Mouse (Mus musculus) WW6 (cell line): ENCODE measurements around the gene Pla1a.
"Not testable (repeated sequence)": the region's sequence is repeated elsewhere in the genome, so short reads cannot be mapped to it uniquely, and the experiment has no call there.

Experiments
- DNase-seq: peaks from one replicate; pipeline ENCODE4 v3.0.0-alpha.2; 2013; ENCODE audit warnings: low read depth, low spot score

Pla1a gene

GRCm38 (mm10) chr16:38458600-38459280 is 25.8 kb upstream of the Pla1a start:
- no peak for DNase-seq

DNA sequence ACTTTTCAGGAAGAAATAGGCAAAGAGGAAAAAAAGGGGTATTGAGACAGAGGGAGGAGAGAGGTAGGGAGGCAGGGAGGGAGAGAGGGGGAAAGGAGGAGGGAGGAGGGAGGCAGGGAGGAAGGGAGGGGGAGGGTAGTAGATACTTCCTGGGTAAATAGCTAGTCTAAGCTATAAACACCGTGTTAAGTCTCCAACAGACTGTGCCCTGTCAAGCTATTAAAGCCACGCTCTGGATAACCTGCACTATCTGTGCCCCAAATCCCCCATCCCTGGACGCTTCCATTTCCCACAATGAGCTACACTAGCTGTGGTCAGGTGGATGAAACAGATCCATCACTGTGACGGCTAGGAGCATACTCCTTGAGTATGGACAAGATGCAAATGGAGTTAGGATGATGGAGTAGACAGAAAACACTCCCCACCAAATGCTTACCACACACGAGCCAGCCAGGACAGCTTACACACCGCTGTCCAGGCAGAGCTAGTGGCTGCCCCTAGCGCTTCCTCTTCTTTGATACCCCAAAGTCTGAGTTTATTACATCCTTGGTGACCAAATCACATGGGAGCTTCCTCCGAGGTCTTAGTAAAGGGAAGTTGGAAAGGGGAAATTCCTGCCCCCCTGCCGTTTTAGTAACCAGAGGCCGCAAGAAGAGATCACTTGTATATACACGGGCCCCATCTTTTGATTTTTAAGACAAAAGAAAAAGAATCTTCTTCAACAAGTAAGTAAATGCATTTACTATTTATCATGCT is 24.0 kb upstream of the Pla1a start:
- no peak for DNase-seq

GRCm38 (mm10) chr16:38455511-38456418 is 22.8 kb upstream of the Pla1a start, which contains the start of gene Cd80:
Gene Cd80 (plus strand): TSS chr16:38455561.
- DNase-seq: no peak

DNA sequence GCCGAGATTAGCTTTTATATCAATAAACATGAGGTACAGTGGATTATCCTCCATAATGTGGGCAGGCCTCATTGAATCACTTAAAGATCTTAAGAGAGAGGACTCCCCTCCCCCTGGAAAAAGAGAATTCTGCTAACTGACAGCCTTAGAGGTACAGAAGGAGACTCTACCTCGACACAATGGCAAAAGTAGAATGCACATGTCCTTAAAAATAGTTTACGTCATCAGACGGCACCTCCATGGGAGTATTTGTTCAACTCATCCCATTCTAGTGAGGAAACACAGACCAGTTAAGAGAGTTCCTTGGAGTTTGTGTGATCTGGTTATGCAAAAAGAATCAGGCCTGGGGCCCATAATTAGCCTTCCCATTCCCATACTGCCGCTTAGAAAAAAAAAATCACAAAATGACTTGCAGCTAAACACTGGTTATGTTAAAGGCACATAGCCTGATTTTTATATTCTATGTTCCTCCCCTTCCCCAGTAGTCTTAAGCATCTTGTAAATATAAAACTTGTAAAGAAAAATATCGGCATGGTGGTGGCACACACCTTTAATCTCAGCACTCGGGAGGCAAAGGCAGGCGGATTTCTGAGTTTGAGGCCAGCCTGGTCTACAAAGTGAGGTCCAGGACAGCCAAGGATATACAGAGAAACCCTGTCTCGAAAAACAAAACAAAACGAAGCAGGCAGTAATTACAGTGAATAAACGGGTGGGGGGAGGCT is 21.7 kb upstream of the Pla1a start:
- no peak for DNase-seq

GRCm38 (mm10) chr16:38453952-38454351 is 21.0 kb upstream of the Pla1a start:
- DNase-seq: no peak

GRCm38 (mm10) chr16:38453203-38453553 is 20.2 kb upstream of the Pla1a start:
- DNase-seq: no peak

GRCm38 (mm10) chr16:38452442-38453202 is 19.7 kb upstream of the Pla1a start, which contains the start of gene Adprh:
Gene Adprh (minus strand): TSS chr16:38452703.
- DNase-seq: no peak

- no peak for DNase-seq
Measured at GRCm38 (mm10) chr16:38451421-38452205, 18.7 kb upstream of the Pla1a start.

GRCm38 (mm10) chr16:38450707-38451106 is 17.8 kb upstream of the Pla1a start:
- DNase-seq: no peak

- DNase-seq: no peak
Measured at GRCm38 (mm10) chr16:38448458-38448857, 15.5 kb upstream of the Pla1a start.

GRCm38 (mm10) chr16:38447366-38447765 is 14.4 kb upstream of the Pla1a start:
- no peak for DNase-seq

DNA sequence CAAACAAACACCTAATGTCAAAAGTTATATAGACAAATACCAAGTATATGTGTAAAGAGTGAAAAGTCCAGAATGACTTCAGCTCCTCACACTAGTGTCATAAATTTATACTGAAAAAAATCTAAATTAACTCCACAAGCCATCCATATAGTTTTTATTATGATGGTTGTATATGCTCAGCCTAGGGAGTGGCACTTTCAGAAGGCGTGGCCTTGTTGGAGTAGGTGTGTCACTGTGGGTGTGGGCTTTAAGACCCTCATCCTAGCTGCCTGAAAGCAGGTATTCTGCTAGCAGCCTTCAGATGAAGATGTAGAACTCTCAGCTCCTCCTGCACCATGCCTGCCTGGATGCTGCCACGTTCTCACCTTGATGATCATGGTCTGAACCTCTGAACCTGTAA is 13.2 kb upstream of the Pla1a start:
- not testable (repeated sequence) for DNase-seq

DNA sequence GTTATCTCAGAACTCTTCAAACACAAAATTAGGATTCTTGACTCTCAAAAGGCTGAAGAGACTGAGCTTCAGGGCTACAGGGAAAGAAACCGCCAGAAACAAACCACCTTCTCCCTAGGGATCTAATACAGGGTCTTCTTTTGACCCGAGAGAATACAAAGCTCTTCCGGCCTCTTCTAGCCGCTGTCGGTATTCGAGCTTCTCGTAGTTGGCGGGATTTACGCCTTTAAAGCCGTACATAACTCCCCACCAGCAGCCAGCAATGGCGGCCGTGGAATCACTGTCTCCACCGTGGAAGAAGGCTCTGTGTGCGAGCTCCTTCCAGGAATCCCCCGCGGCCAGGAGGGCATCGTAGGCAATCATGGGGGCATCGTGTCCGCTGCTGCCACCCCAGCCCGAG is 12.6 kb upstream of the Pla1a start:
- no peak for DNase-seq

GRCm38 (mm10) chr16:38445046-38445445 is 12.1 kb upstream of the Pla1a start:
- DNase-seq: no peak

DNA sequence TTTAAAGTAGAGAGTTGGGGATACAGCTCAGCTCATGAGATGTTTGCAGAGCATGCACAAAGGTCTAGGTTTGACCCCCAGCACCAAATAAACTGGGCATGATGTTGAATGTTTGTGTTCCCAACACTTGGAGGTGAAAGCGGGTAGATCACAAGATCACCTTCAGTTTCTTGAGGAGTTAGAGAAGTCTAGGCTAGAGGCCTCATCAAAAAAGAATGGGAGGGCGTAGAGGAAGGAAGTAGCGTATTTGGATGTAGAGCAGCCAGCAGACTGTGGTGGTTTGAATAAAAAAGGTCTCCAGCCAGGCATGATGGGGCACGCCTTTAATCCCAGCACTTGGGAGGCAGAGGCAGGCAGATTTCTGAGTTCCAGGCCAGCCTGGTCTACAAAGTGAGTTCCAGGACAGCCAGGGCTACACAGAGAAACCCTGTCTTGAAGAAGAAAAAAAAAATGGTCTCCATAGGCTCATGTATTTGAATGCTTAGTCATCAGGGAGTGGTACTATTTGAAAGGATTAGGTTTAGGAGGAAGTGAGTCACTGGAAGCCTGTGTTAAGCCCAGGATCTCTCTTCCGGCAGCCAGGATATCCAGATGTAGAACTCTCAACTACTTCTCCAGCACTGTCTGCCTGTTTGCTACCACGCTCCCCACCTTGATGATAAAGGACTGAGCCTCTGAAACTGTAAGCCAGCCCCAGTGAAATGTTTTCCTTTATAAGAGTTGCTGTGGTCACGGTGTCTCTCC is 10.9 kb upstream of the Pla1a start:
- no peak for DNase-seq

- DNase-seq: no peak
Measured at GRCm38 (mm10) chr16:38442216-38442615, 9.3 kb upstream of the Pla1a start.

- no peak for DNase-seq
Measured at GRCm38 (mm10) chr16:38441611-38442010, 8.7 kb upstream of the Pla1a start.

DNA sequence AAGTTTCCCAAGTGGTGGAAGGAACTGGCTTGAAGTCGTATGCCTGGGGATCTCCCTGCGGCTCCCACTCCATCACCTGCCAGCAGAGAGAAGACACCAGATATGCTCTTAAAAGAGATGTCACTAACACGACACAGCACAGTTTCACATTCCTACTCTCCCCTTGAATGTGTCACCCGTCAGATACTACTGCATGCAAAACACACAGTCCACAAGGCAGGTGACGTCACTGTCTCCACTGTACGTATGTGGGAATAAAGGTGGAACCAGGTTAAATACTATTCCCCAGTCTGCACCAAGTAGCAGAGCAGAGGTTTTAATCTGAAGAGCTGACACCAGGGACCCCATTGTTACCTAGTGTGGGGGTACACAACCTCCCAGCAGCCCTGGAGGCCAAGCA is 7.5 kb upstream of the Pla1a start:
- DNase-seq: no peak

DNA sequence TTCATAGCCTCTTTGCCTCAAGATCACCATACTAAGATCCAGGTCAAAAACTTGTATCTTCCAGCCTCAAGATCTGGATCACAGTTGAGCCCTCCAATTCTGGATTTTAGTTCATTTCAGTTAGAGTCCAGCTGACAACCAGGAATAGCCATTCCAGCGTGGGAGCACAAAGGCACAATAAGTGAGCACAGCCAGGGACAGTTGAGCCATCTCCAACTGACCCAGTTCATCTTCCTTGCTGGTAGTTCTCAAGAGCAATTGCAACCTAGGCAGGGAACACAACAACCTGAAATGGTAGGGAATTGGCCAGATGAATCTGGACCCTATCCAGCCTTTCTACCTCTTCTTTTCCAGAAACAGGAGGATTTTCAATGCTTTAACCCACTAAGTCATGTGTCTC is 6.2 kb upstream of the Pla1a start:
- DNase-seq: no peak
